8 mouse cellular contexts compared by ENCODE assay signal in genomic region chr7:140154218-140154927, GRCm38 (mm10). TPM values are rescaled to one million over a fixed set of nuclear protein-coding genes. Genes with fewer than 3 reads are reported as not detected.
A peak's percentile ranks its signal among the peaks of the same experiment; 100 is the strongest.
DNase-seq lines count a peak whose midpoint lies in the region; ATAC-seq and TF ChIP-seq lines count a peak whose summit lies in the region.

TSS of gene Sprn (minus strand) at chr7:140154877.

- 0 out of 2 replicates have a peak within 1 kb of the TSS, but pooled peaks have one; percentile 5 for H3K4me3 ChIP-seq in lung, embryonic 16.5 days (ENCODE audit: low read length)
- H3K4me3 ChIP-seq in lung, adult 2 months (replicated peaks; ENCODE audit: extremely low read depth, low read depth, low read length), result no peak within 1 kb of the TSS
- peak within 1 kb of the TSS; percentile 27 for H3K4me3 ChIP-seq in forebrain, embryonic 11.5 days (ENCODE audit: low read depth, low read length)
- H3K4me3 ChIP-seq in intestine, postnatal 0 days (ENCODE audit: low read depth, low read length), result peak within 1 kb of the TSS; percentile 20
- peak within 1 kb of the TSS; percentile 39 for H3K4me3 ChIP-seq in midbrain, embryonic 12.5 days

- no peaks in the 10 kb centered on the region for H3K36me3 ChIP-seq in lung, embryonic 16.5 days (ENCODE audit: control insufficient read depth, insufficient read depth, low read length)
- H3K36me3 ChIP-seq in forebrain, embryonic 11.5 days (ENCODE audit: control insufficient read depth, insufficient read depth, low read length), result no peaks in the 10 kb centered on the region
- H3K36me3 ChIP-seq in intestine, postnatal 0 days (ENCODE audit: control insufficient read depth, insufficient read depth), result no peaks in the 10 kb centered on the region
- H3K36me3 ChIP-seq in midbrain, embryonic 12.5 days, result peaks cover 7% of the 10 kb centered on the region; the same call in 1 of the 2 replicates

- no peak for DNase-seq in lung, adult 2 months
- no peak for DNase-seq in forebrain, embryonic 11.5 days (ENCODE audit: low spot score)
- DNase-seq in telencephalon, adult 2 months (ENCODE audit: low read depth, low spot score), result peak; percentile 84
- no peak for DNase-seq in adrenal gland, adult 2 months
- DNase-seq in yolk sac, embryonic 10.5 days (ENCODE audit: low spot score), result no peak

- H3K4me2 ChIP-seq in lung, embryonic 16.5 days (ENCODE audit: low read depth, low read length), result peak within 1 kb of the TSS; percentile 22; the same call in 1 of the 2 replicates
- H3K4me2 ChIP-seq in forebrain, embryonic 11.5 days (ENCODE audit: low read depth, low read length, severe bottlenecking), result peak within 1 kb of the TSS; percentile 54
- H3K4me2 ChIP-seq in intestine, postnatal 0 days (replicated peaks; ENCODE audit: low read depth), result peak within 1 kb of the TSS; percentile 30
- H3K4me2 ChIP-seq in midbrain, embryonic 12.5 days (replicated peaks), result peak within 1 kb of the TSS; percentile 59

- no peak within 1 kb of the TSS for H3K9ac ChIP-seq in lung, embryonic 16.5 days (ENCODE audit: low read length)
- H3K9ac ChIP-seq in forebrain, embryonic 11.5 days (ENCODE audit: low read length), result peak within 1 kb of the TSS; percentile 55
- no peak within 1 kb of the TSS for H3K9ac ChIP-seq in intestine, postnatal 0 days (ENCODE audit: low read depth, low read length)
- peak within 1 kb of the TSS; percentile 53 for H3K9ac ChIP-seq in midbrain, embryonic 12.5 days (replicated peaks)

- WGBS in lung, embryonic 16.5 days, result 6% methylated on average over 28 of the region's 28 CpGs
- 8% methylated on average over 28 of the region's 28 CpGs for whole genome bisulfite sequencing in lung, adult 2 months
- 2% methylated on average over 28 of the region's 28 CpGs for WGBS in forebrain, embryonic 11.5 days
- 4% methylated on average over 28 of the region's 28 CpGs for WGBS in intestine, postnatal 0 days
- WGBS in midbrain, embryonic 12.5 days, result under 1% methylated on average over 27 of the region's 28 CpGs

- no peak for TF ChIP-seq CTCF in lung, adult 2 months (IDR thresholded peaks at IDR 0.05; ENCODE audit: insufficient read depth, low read length)
- TF ChIP-seq CTCF in intestine, postnatal 0 days (IDR thresholded peaks at IDR 0.05; ENCODE audit: low read depth), result no peak

- H3K9me3 ChIP-seq in lung, embryonic 16.5 days (ENCODE audit: control insufficient read depth, low read length), result no peaks in the 10 kb centered on the region
- no peaks in the 10 kb centered on the region for H3K9me3 ChIP-seq in forebrain, embryonic 11.5 days (ENCODE audit: control insufficient read depth, low read length)
- H3K9me3 ChIP-seq in intestine, postnatal 0 days (ENCODE audit: control insufficient read depth), result no peaks in the 10 kb centered on the region
- no peaks in the 10 kb centered on the region for H3K9me3 ChIP-seq in midbrain, embryonic 12.5 days

- no peak for ATAC-seq in lung, embryonic 16.5 days (ENCODE audit: low read depth)
- ATAC-seq in forebrain, embryonic 11.5 days (replicated peaks; ENCODE audit: low FRiP score), result peak; percentile 49; the same call in 1 of the 2 replicates
- no peak for ATAC-seq in intestine, postnatal 0 days
- ATAC-seq in midbrain, embryonic 12.5 days (ENCODE audit: low FRiP score, low read depth), result peak; percentile 68; the same call in 1 of the 2 replicates

- H3K27me3 ChIP-seq in lung, embryonic 16.5 days (ENCODE audit: control insufficient read depth, insufficient read depth, low read depth, low read length), result peaks cover 28% of the 10 kb centered on the region
- peaks cover 21% of the 10 kb centered on the region for H3K27me3 ChIP-seq in forebrain, embryonic 11.5 days (ENCODE audit: control insufficient read depth, insufficient read depth, low read length)
- peaks cover 18% of the 10 kb centered on the region for H3K27me3 ChIP-seq in intestine, postnatal 0 days (replicated peaks; ENCODE audit: control insufficient read depth, insufficient read depth, low read length)
- H3K27me3 ChIP-seq in midbrain, embryonic 12.5 days, result peaks cover 51% of the 10 kb centered on the region

- peaks cover 3% of the 10 kb centered on the region; the same call in 1 of the 2 replicates for H3K4me1 ChIP-seq in lung, embryonic 16.5 days (replicated peaks; ENCODE audit: control insufficient read depth, insufficient read depth, low read length)
- no peaks in the 10 kb centered on the region for H3K4me1 ChIP-seq in lung, adult 2 months (ENCODE audit: control insufficient read depth, insufficient read depth, low read length)
- H3K4me1 ChIP-seq in forebrain, embryonic 11.5 days (replicated peaks; ENCODE audit: control insufficient read depth, insufficient read depth, low read length), result peaks cover 9% of the 10 kb centered on the region
- no peaks in the 10 kb centered on the region for H3K4me1 ChIP-seq in intestine, postnatal 0 days (replicated peaks; ENCODE audit: control insufficient read depth, insufficient read depth, low read length)
- peaks cover 19% of the 10 kb centered on the region for H3K4me1 ChIP-seq in midbrain, embryonic 12.5 days

- TF ChIP-seq POLR2A in lung, adult 2 months (IDR thresholded peaks at IDR 0.05; ENCODE audit: borderline replicate concordance, extremely low read depth, low read depth, low read length), result no peak

- H3K27ac ChIP-seq in lung, embryonic 16.5 days (ENCODE audit: low read length), result no peak within 1 kb of the TSS
- no peak within 1 kb of the TSS for H3K27ac ChIP-seq in forebrain, embryonic 11.5 days (ENCODE audit: low read depth, low read length)
- H3K27ac ChIP-seq in intestine, postnatal 0 days (ENCODE audit: low read depth, low read length), result no peak within 1 kb of the TSS
- H3K27ac ChIP-seq in midbrain, embryonic 12.5 days (replicated peaks), result 0 out of 2 replicates have a peak within 1 kb of the TSS, but pooled peaks have one; percentile 7

RNA-seq across cellular contexts. Expression of gene Sprn, which starts in this region (rescaled TPM):
- 0.25 and 0.41 TPM in 2 replicates for polyA plus RNA-seq in lung, embryonic 16.5 days (2015; fragmentation: Nextera tagmentation; extraction: Ambion mirVana)
- polyA plus RNA-seq in lung, adult 2 months (2012; rRNA removed), result 0.25 and 0.27 TPM in 2 replicates
- polyA plus RNA-seq in forebrain, embryonic 11.5 days (2014; fragmentation: Nextera tagmentation; extraction: Ambion mirVana), result 0.68 and 0.71 TPM in 2 replicates
- 0.92 and 0.99 TPM in 2 replicates for polyA plus RNA-seq in intestine, postnatal 0 days (2015; fragmentation: Nextera tagmentation; extraction: Ambion mirVana)
- polyA plus RNA-seq in midbrain, embryonic 12.5 days (2016; fragmentation: Nextera tagmentation; extraction: Ambion mirVana), result 2.8 and 3.1 TPM in 2 replicates
- total RNA-seq in adrenal gland, adult 2 months (2021), result 1 to 10 TPM in 1 of 2 experiments, under 1 TPM in 1; 0.55 to 1.2 TPM
- polyA plus RNA-seq in adrenal gland, adult 2 months (2012; rRNA removed), result 0.99 and 2.4 TPM in 2 replicates

Comparison
In these comparisons a context has a peak if more than half of its experiments do, and no peak if none do; other contexts are left out.
1. Peak in ATAC-seq, H3K4me3 ChIP-seq, H3K9ac ChIP-seq and H3K4me2 ChIP-seq in forebrain, embryonic 11.5 days; RNA of the gene not detected or under 1 TPM.